Mouse (Mus musculus) erythroblast, embryonic 14.5 days (primary cell): ENCODE results near the gene Fam118a. TPM values are rescaled to one million over a fixed set of nuclear protein-coding genes. Genes with fewer than 3 reads are reported as not detected.
A peak's percentile ranks its signal among the peaks of the same experiment; 100 is the strongest.
"Not testable (repeated sequence)": the region's sequence is repeated elsewhere in the genome, so short reads cannot be mapped to it uniquely, and the experiment has no call there.

ENCODE experiments used
- H3K27me3 ChIP-seq: 2 replicates; pipeline ENCODE4 v1.6.1; 2012; ENCODE audit warnings: inconsistent platforms; ENCODE audit not compliant: control insufficient read depth
- H3K36me3 ChIP-seq: 2 replicates; pipeline ENCODE4 v1.6.1; 2012; ENCODE audit warnings: mild to moderate bottlenecking, inconsistent platforms; ENCODE audit not compliant: control insufficient read depth
- H3K4me1 ChIP-seq: 2 replicates; pipeline ENCODE4 v1.6.1; 2012; ENCODE audit warnings: inconsistent platforms; ENCODE audit not compliant: control insufficient read depth
- H3K4me3 ChIP-seq: replicated peaks from 2 replicates; pipeline ENCODE3; 2012; ENCODE audit warnings: moderate library complexity, mild to moderate bottlenecking, inconsistent platforms
- H3K9me3 ChIP-seq: 2 replicates; pipeline ENCODE4 v1.6.1; 2012; ENCODE audit warnings: low read length, inconsistent platforms, mixed read lengths; ENCODE audit not compliant: control insufficient read depth
- GATA1 ChIP-seq: IDR thresholded peaks from 2 replicates; pipeline ENCODE4 v1.6.1; 2012; ENCODE audit warnings: low read length, inconsistent platforms, mixed read lengths
- TAL1 ChIP-seq: IDR thresholded peaks from 3 replicates; pipeline ENCODE4 v1.6.1; 2012; ENCODE audit warnings: low read length, inconsistent platforms, mixed read lengths
- polyA plus RNA-seq: library from polyadenylated mRNA; stranded (reverse); fragments of >175 nt; gene quantifications from 2 replicates; pipeline ENCODE4 v1.2.3, GENCODE M21; 2012

Fam118a gene
- polyA plus RNA-seq = 0.21 and 0.42 TPM in 2 replicates

DNA sequence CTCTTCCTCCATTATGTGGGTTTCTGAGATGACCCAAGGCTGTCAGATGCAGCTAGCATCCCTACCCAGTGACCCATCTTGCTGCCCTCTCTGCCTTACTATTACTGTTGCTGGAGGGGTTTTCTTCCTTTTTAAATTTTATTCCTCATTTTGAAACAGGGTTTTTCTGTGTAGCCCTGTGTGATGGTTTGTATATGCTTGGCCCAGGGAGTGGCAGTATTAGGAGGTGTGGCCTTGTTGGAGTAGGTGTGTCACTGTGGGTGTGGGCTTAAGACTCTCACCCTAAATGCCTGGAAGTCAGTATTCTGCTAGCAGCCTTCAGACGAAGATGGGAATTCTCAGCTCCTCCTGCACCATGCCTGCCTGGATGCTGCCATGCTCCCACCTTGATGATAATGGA lies at the start of gene Fam118a:
TSS of gene Fam118a (plus strand) at position 301 of the 400 bp plus-strand sequence.
- not testable (repeated sequence) for H3K4me3 ChIP-seq, H3K36me3 ChIP-seq, H3K4me1 ChIP-seq, H3K9me3 ChIP-seq, H3K27me3 ChIP-seq

- H3K4me1 ChIP-seq = no peaks in the 10 kb centered on the region
- TF ChIP-seq GATA1 = no peak
- no peak for TF ChIP-seq TAL1
- no peak overlapping the region for H3K4me3 ChIP-seq
- no peaks in the 10 kb centered on the region for H3K9me3 ChIP-seq
- H3K36me3 ChIP-seq = no peaks in the 10 kb centered on the region
- H3K27me3 ChIP-seq = peaks cover 17% of the 10 kb centered on the region
Observed at GRCm38 (mm10) chr15:84981609-84982313, 47.0 kb upstream of the Fam118a start.

GRCm38 (mm10) chr15:84982888-84983287 lies 45.9 kb upstream of the Fam118a start:
- Histone ChIP-seq H3K27me3 (peaks cover 26% of the 10 kb centered on the region), H3K36me3 (no peaks in the 10 kb centered on the region)
- TF ChIP-seq GATA1 = no peak
- TF ChIP-seq TAL1 = no peak

GRCm38 (mm10) chr15:84983721-84984120 lies 45.0 kb upstream of the Fam118a start:
- peaks cover 32% of the 10 kb centered on the region for H3K27me3 ChIP-seq
- H3K36me3 ChIP-seq = no peaks in the 10 kb centered on the region
- TF ChIP-seq TAL1 (no peak), GATA1 (no peak)
- H3K4me1 ChIP-seq = peaks cover 17% of the 10 kb centered on the region
- no peak overlapping the region for H3K4me3 ChIP-seq
- H3K9me3 ChIP-seq = no peaks in the 10 kb centered on the region

More at GRCm38 (mm10) chr15:84982888-84983287, 45.9 kb upstream of the Fam118a start:
- H3K9me3 ChIP-seq = no peaks in the 10 kb centered on the region
- no peak overlapping the region for H3K4me3 ChIP-seq
- H3K4me1 ChIP-seq = peaks cover 9% of the 10 kb centered on the region

GRCm38 (mm10) chr15:84985516-84986160 lies 43.1 kb upstream of the Fam118a start:
- TF ChIP-seq GATA1 = no peak
- TF ChIP-seq TAL1 = no peak
- peaks cover 37% of the 10 kb centered on the region for H3K27me3 ChIP-seq

DNA sequence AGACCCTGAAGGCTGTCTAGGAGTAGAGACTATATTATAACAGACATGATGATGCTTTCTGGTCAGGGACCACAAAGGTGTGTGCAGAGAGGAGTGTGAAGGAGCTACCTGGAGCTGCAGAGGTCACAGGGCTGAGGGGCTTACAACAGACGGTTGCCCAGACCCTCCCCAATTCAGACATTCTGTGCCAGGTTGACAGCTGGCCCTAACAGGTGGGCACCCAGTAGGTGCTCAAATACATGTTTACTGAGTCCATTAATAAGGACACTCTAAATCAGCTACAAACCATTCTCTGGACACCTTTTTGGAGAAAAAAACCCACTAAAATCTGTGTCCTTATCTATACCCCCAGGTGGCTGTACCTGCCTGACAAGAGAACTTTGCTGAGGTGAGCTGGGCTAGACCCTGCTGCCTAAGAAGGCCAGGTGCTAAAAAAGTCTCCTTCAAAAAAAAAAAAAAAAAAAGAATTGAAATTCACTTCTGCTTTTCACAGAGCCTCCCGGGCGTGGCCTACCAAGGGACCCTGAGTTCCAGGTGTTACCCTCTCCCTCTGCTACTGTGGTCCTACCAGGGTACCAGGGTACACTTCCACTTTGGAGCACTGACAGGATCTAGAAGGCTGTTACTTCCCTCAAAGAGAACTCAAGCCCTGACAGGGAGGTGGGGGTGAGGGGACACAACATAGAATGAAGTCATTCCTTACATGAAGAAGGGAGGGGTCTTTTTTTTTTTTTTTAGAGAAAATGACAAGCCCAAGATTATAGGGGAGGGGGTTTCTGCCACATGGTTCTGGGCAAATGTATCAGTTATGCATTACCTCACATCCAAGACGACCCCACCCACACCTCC lies 42.4 kb upstream of the Fam118a start:
- peaks cover 37% of the 10 kb centered on the region for H3K27me3 ChIP-seq

More at GRCm38 (mm10) chr15:84985516-84986160, 43.1 kb upstream of the Fam118a start:
- Histone ChIP-seq H3K36me3 (no peaks in the 10 kb centered on the region), H3K4me1 (peaks cover 17% of the 10 kb centered on the region), H3K4me3 (no peak overlapping the region), H3K9me3 (no peaks in the 10 kb centered on the region)

GRCm38 (mm10) chr15:84987020-84987815 lies 41.5 kb upstream of the Fam118a start:
- TF ChIP-seq TAL1 (no peak), GATA1 (no peak)
- H3K4me1 ChIP-seq = peaks cover 17% of the 10 kb centered on the region
- peaks cover 37% of the 10 kb centered on the region for H3K27me3 ChIP-seq
- H3K4me3 ChIP-seq = peak overlapping the region; percentile 67
- H3K36me3 ChIP-seq = no peaks in the 10 kb centered on the region
- no peaks in the 10 kb centered on the region for H3K9me3 ChIP-seq

More for the DNA sequence above, 42.4 kb upstream of the Fam118a start:
- Histone ChIP-seq H3K36me3 (no peaks in the 10 kb centered on the region), H3K4me1 (peaks cover 17% of the 10 kb centered on the region), H3K9me3 (no peaks in the 10 kb centered on the region), H3K4me3 (peak overlapping the region; percentile 67)
- TF ChIP-seq GATA1 (no peak), TAL1 (no peak)

DNA sequence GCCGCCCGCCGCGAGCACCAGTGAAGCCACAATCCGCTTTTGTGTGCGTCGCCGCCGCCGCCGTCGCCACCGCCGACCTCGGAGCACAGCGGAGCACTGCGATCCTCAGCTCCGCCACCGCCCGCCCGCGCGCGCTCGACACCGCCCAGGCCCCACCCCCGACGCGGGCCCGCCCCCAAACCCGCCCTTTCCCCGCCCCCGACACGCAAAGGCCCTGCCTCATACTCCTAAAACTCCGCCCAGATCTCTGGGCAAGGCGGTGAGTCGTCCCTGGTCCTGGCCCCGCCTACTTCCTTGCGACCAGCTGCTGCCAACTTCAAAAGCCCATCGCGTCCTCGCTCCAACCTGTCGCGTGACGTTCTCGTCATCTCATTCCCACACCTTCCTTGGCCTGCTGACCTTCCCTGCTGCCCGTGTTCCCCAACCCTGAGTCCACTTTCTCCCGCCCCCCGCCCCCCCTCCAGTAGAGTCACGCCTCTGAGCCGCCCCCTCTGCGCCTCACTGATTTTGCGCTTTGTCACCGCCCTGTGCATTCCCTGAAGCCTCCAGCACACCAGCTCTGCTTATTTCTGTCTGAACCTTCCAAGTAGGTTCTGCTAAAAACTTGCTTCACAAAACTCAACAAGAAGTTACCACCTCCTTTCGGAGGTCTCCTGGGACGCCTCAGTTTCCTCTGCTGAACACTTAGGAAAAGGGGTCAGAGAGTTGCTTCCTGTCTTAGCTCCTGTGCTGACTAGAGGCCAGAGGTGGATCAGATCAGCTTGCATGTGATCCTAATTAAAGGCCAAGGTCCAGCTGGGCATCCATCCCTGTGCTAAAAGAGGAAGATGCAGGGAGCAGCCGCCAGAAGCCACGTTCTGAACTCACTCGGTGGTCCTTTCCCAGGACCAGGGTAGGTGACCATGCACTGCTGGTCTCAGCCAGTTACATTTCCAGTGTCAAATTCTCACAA lies 40.6 kb upstream of the Fam118a start, which contains the start of gene 5031439G07Rik:
TSS of gene 5031439G07Rik (minus strand) at position 678 of the 952 bp plus-strand sequence.
- peaks cover 37% of the 10 kb centered on the region for H3K27me3 ChIP-seq
- peak within 1 kb of the TSS; percentile 67 for H3K4me3 ChIP-seq
- no peak for TF ChIP-seq TAL1
- TF ChIP-seq GATA1 = no peak
- no peaks in the 10 kb centered on the region for H3K36me3 ChIP-seq
- no peaks in the 10 kb centered on the region for H3K9me3 ChIP-seq
- peaks cover 17% of the 10 kb centered on the region for H3K4me1 ChIP-seq
